Mouse (Mus musculus): ENCODE data around the gene Ptgfrn.

Ptgfrn gene

GRCm38 (mm10) chr3:101110043-101110837 is at the start of gene Ptgfrn:
Gene Ptgfrn (minus strand): TSS chr3:101110278.
- DNase-seq (ENCODE audit: low read depth): no peak

- DNase-seq (ENCODE audit: low read depth): no peak
Observed at GRCm38 (mm10) chr3:101159701-101160100, 49.6 kb upstream of the Ptgfrn start.

- no peak for DNase-seq (ENCODE audit: low read depth)
Observed at GRCm38 (mm10) chr3:101154067-101154466, 44.0 kb upstream of the Ptgfrn start.

DNA sequence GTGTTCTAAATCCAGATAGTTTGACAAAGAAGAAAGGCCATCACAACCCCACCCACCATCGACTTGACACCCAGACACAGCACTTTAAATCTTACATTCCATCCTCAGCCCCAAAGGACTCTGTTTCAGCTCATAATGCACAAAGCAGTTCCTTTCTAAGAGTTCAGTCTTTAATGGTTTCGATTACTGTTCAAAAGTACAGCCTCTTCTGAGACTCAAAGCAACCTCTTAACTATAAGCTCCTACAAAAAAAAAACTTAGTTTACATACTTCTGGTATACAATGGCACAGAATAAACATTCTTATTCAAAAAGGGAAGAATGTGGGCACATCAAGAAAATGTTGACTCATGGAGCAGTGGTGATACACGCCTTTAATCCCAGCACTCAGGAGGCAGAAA is 43.3 kb upstream of the Ptgfrn start:
- no peak for DNase-seq (ENCODE audit: low read depth)

- no peak for DNase-seq (ENCODE audit: low read depth)
Observed at GRCm38 (mm10) chr3:101146126-101146772, 36.2 kb upstream of the Ptgfrn start.

- DNase-seq (ENCODE audit: low read depth): no peak
Observed at GRCm38 (mm10) chr3:101145292-101146046, 35.4 kb upstream of the Ptgfrn start.

- no peak for DNase-seq (ENCODE audit: low read depth)
Observed at GRCm38 (mm10) chr3:101144366-101144948, 34.4 kb upstream of the Ptgfrn start.

DNA sequence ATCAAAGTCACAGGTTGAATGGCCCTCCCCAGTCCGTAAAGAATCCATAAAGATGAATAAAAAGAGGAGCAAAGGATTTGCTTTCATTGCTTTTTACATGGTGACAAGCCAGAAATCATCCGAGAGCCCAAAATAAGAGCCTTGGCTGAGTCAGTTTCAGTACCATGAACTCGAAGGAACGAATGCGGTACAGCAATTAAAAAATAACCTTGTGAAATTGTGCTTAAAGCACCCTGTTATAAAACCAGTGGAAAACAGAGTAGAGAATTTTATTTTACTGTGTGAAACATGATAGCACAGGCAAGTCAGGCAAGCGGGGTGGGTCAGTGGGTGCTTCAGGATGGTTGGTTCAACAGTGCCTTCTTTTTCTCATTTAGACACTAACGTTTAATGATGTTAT is 33.4 kb upstream of the Ptgfrn start:
- DNase-seq (ENCODE audit: low read depth): no peak

GRCm38 (mm10) chr3:101141864-101142263 is 31.8 kb upstream of the Ptgfrn start:
- no peak for DNase-seq (ENCODE audit: low read depth)

- DNase-seq (ENCODE audit: low read depth): no peak
Observed at GRCm38 (mm10) chr3:101139958-101140357, 29.9 kb upstream of the Ptgfrn start.

DNA sequence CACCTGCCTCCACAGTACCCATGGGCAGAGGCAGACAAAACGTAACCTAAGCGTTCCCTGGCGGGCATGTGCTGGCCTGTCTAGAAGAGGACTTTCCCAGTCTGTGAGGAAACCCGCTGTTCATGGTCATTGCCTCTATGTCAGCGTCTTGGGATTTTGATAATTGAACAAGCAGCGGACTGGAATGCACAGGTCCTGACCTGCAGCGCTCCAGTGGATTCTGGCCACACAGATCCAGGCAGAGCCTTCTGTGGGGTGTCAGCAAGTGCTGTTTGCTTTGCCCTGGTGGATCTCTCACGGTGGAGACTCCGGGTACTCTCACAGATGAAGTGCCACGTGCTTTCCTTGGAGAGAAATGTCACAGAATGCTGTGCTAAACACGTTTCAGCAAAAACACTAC is 26.4 kb upstream of the Ptgfrn start:
- DNase-seq (ENCODE audit: low read depth): no peak

GRCm38 (mm10) chr3:101134861-101135260 is 24.8 kb upstream of the Ptgfrn start:
- DNase-seq (ENCODE audit: low read depth): no peak

DNA sequence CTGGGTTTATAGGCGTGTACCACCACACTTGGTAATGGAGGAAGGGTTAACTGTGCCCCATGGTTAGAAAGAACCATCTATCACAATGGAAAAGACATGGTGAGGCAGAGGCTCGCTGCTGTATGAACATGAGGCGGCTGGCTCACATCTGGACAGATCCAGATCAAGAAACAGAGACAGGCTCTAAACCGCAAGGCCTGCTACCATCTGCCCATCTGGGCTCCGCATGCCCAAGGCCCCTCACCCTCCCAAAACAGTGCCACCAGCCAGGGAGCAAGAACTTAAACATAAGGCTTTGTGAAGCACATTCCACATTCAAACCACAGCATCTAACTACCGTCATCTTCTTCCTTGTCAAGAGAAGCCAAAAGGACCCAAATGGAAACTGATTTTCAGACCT is 22.9 kb upstream of the Ptgfrn start:
- no peak for DNase-seq (ENCODE audit: low read depth)

GRCm38 (mm10) chr3:101131772-101132171 is 21.7 kb upstream of the Ptgfrn start:
- DNase-seq (ENCODE audit: low read depth): no peak

- DNase-seq (ENCODE audit: low read depth): no peak
Observed at GRCm38 (mm10) chr3:101130526-101130925, 20.4 kb upstream of the Ptgfrn start.

DNA sequence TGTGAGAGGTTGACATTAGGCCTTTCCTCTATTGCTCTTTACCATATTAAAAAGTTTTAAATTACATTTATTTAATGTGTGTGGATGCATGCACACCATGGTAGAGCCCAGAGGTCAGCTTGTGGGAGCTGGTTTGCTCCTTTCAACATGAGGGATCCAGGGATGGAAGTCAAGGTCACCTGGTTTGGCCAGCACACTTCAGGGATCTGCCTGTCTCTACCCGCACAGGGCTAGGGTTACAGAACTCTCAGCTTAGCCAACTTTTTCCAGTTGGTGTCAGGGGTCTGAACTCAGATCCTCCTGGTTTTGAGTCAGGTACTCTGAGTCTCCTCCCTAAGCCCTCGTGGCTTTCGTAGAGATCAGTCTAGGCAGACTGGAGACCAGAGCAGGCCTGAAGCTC is 19.5 kb upstream of the Ptgfrn start:
- no peak for DNase-seq (ENCODE audit: low read depth)

DNA sequence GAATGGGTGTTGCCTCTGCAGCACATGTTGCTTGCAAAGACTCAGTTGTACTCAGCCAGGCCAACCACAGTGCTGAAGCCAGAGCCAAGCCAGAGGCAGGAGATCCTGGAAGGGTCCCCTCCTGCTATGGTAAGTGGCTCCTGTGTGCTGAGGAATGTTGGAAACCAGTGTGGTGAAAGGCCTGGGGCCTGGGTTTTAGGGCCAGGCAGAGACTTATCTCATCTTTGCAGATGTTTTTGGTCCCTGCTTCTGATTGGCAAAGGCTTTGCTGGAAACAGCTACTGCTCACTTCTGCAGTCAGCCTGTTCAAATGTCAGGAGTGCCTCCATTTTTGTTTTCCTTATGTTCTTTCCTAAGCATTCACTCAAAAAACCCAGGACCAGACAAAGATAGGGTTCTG is 19.0 kb upstream of the Ptgfrn start:
- DNase-seq (ENCODE audit: low read depth): no peak

GRCm38 (mm10) chr3:101127766-101128165 is 17.7 kb upstream of the Ptgfrn start:
- no peak for DNase-seq (ENCODE audit: low read depth)

- no peak for DNase-seq (ENCODE audit: low read depth)
Observed at GRCm38 (mm10) chr3:101124716-101125115, 14.6 kb upstream of the Ptgfrn start.

DNA sequence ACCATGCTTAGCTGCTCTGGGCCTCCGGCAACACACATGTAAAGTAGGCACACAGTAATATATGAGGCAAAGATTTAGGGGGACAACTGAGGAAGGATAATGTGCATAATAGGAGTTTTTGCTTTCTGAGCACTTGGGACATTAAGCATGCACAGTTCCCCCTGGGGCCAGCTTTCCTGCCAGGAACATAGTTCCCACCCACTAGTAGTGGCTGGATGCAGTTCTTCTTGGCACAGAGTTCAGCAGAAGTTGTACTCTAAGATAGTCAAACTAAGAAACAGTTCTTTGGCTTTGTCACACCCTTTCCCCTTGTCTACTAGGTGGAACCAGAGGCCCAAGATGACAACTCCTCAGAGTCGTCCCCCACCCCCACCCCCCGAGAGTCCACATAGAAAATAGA is 12.4 kb upstream of the Ptgfrn start:
- DNase-seq (ENCODE audit: low read depth): no peak

- DNase-seq (ENCODE audit: low read depth): no peak
Observed at GRCm38 (mm10) chr3:101117774-101118173, 7.7 kb upstream of the Ptgfrn start.

DNA sequence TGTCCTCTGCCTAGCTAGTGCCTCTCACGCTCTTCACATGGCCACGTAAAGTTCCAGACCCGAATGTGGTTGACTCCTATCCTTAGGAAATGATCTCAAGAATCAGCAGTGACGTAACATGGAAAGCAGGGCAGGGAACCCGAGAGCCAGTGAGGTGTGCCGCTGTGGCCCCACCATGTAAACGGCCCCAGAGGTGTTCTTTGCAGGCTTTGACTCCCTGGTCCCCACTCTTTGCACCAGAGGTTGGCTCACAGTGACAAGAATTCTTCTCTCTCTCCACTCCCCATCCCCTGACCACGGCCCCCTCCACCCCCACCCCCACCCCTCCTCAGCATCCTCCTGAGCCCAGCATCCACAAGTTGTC is 7.3 kb upstream of the Ptgfrn start:
- no peak for DNase-seq (ENCODE audit: low read depth)
